Mouse (Mus musculus) T-helper 2 cell (primary cell): ENCODE measurements around the gene Prc1.

Source experiments
- in situ Hi-C: fragments of 300-600 bp; cut with MboI, MseI; formaldehyde crosslinking; loops from one replicate; pipeline ENCODE4 v1.15.1; 2025; ENCODE audit warnings: high pct_unique_total_duplicates

Gene Prc1

DNA sequence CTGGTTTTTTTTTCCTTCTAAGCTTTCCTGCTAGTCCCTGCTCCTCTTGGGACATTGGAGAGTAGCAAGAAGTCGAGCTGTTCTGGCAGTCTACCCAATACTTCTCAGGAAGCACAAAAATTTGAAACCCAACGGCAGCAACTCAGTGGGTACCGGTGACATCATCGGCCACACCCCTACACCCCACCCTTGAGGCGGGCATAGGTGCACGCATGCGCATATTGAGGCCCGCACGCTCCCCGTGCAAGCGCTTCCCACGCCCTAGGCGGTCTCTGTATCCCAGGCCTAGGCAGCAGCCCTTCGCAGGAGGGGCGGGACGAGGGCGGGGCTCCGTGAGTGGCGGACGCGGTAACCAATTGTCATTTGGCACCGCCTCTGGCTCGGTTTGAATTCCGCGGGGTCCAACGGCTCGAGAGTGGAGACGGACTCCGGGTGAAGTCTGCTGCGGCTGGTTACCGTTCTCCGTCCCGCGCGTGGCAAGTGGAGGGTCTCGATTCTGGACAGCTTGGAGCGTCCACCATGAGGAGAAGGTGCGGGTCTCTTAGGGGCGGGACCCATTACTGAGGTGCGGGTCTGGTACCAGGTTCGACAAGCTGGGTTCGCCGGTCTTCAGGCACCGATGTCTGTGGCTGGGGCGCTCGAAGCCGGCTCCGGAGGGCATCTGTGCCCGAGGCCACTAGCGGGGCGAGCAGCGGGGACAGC is at the start of gene Prc1:
Gene Prc1 (plus strand): TSS at position 389 of the 702 bp plus-strand sequence.
- in situ Hi-C loops: no loop called here

DNA sequence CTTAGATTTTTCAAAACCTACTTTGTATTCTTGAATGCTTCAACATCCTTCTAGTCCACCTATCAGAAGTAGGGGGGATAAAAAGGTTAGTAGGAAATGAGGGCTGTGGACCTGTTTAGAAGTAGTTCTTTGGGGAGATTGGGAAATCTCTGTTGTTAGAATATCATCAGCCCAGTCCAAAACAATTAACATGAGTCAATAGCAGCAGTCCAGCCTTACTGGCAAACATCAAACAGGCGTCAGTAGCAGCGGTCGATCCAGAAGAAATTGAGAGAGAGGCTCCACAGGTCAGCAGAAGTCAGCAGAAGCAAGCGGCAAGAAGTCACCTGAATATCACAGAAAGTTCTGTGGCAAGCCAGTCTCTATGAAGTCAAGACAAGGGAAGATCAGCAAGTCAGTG is 49.4 kb upstream of the Prc1 start:
- in situ Hi-C loops: no loop called here

DNA sequence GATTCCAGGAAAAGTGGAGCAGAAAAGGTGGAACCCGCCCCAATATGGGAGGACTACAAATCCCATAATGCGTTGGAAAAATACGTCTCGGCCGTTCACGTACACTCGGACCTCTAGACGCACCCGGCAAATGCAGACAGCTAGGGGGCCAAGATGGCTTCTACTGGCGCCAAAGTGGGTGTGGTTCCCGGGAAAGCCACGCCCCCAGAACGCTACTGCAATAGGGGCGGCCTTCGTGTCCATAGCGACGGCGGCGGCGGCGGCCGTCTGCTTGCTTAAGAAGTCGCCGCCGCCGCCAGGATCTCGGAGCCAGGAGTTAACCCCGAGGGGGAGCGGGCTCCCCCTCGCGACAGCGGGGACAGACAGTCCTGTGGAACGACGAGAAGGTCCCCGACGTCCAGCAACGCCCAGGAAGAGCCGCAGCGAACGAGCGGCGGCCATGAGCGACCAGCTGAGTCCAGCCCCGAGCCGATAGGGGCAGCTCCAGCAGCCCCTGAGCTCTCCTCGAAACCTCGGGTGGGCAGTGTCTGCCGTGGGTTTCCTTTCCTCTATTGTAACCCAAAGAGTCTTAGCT is 48.0 kb upstream of the Prc1 start, which contains the start of gene Ttll13:
Gene Ttll13 (plus strand): TSS at position 229 of the 574 bp plus-strand sequence.
- in situ Hi-C loops: no loop called here

DNA sequence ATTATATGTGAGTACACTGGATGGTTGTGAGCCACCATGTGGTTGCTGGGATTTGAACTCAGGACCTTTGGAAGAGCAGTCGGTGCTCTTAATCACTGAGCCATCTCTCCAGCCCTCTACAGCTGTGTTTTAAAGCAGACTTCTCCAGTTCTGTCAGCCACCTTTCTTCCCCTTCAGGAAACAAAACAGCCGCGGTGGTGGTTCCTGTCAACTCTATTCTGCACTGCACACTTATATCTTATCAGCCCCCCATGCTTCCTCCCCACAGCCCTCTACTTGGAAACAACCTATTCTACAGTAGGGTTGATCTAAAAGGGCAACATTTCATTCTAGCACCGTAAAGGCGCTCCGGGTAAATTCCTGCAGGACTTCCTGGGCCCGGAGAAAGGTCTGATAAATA is 47.4 kb upstream of the Prc1 start:
- in situ Hi-C loops: no loop called here

DNA sequence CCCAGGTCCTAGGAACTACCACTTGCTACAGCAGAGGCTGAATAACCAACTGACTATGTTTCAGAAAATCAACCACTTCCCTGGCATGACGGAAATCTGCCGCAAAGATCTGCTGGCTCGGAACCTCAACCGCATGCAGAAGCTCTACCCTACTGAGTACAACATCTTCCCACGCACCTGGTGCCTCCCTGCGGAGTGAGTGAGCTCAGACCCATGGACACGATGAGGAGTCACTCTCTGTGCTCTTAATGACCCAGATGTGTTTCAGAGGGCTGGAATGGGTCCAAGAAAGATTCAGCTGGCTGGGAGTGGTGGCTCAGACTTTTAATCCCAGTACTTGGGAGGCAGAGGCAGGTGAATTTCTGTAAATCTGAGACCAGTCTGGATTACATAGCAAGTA is 41.8 kb upstream of the Prc1 start:
- in situ Hi-C loops: no loop called here

DNA sequence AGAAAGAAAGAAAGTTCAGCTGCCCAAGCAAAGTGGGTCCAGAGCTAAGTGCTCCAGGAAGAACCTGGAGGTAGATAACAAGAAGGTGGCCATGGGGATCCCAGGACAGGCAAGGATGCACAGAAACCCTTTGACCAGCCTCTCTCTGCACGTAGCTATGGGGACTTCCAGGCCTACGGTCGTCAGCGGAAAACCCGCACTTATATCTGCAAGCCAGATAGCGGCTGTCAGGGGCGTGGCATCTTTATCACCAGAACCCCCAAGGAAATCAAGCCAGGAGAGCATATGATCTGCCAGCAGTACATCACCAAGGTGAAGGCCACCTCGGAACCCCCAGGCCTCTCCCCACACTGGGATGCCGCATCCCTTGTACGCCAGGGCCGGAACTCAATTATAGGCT is 41.4 kb upstream of the Prc1 start:
- in situ Hi-C loops: no loop called here

DNA sequence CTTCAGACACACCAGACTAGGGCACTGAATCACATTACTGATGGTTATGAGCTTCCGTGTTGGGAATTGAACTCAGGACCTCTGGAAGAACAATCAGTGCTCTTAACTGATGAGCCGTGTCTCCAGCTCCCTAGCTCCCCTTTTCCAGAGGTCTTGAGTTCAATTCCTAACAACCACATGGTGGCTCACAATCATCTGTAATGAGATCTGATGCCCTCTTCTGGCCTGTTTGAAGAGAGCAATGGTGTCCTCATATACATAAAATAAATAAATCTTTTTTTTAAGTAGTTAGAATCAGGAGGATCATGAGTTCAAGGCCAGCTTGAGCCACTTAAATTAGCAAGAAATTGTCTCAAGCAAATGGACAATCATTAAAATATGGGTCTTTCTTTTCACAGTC is 38.3 kb upstream of the Prc1 start:
- in situ Hi-C loops: no loop called here

DNA sequence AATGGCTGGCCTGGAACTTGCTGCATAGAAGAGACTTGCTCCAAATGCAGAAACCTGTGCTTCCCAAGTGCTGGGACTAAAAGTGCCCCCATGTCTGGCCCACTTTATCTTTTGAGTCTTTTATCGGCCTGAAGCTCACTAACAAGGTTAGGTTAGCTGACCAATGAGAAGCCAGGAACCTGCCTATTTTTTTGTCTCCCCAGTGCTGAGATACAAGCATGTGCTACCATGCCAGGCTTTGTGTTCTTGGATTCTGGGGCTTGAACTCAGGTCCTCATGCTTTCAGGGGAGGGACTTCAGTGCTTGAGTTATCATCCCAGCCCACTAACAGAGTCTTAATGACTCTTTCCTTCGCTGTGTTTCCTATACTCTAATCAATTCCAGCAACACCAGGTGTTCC is 36.5 kb upstream of the Prc1 start:
- in situ Hi-C loops: no loop called here

DNA sequence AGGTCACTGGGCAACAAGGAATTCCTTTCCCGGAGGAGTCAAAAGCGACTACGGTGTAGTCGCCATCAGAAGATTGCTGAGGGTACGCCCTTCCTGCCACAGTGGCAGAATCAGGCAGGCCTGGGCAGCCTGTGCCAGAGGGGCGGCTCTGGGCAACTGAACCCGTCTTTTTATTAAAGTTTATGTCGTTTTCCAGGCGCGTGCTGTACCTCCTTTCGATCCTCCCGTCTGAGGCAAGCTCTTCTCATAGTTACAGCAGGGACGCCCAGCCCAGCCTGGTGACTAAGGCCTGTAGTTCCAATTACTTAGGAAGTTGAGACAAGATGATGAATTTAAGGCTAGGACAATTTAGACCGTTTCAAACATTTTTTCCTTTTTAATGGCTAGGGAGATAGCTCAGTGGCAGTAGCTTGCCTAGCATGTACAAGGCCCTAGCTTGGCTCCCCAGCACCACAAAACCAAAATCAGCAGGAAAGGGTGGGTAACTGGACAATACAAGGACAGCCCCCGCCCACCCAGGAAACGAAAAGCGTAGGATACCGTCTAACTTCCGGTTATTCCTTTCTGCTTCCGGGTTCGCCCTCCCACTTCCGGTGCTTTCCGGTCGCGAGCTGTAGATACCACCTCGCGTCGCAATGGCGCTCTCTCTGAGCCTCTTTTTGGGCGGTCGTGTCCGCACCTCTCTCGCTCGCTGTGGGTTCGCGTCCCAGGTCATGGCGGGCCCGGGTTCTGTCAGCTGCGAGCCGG is 33.5 kb upstream of the Prc1 start, which contains the start of gene Ngrn:
Gene Ngrn (plus strand): TSS at position 591 of the 747 bp plus-strand sequence.
- in situ Hi-C loops: no loop called here

DNA sequence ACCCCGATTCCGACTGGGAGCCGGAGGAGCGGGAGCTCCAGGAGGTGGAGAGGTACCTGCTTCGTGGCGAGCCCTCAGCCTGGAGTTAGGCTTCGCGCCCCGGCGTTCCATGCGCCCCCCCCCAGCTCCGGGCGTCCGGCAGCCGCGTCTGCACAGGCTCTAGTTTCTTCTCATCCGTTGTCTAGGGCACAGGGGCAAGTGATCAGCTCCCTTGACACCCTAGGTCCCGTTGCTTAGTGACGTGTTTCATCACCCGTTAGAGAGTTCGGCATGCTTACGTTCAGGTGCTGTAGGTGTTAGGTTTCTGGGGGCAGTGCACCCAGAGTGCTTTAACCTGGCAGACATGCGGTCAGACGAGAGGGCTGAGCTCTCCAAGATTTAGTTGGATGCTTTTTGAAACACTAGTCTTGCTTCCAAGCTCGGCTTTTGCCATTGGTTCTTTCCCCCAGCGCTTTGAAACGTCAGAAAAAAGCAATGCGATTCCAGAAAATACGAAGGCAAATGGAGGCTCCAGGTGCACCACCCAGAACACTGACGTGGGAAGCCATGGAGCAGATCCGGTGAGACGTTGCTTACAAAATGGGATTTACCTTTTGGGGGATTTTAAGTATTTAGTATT is 32.8 kb upstream of the Prc1 start:
- in situ Hi-C loops: no loop called here

DNA sequence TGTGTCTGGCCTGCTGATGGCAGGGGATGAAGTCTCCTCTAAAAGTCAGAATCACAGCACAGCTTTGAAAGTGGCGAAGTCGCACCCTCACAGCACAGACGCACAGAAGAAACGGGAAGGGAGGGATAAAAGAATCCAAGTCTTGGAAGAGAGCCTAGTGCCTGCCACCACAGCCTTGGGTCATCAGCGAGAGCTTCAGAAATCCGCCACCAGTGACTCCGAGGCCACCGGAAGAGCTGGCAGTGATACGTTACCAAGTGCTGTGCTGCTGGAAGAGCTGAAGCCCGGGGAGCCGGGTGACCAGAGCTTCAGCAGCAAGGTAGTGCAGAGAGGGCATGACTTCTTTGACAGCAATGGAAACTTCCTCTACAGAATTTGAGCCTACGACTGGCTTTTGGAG is 29.6 kb upstream of the Prc1 start:
- in situ Hi-C loops: no loop called here

DNA sequence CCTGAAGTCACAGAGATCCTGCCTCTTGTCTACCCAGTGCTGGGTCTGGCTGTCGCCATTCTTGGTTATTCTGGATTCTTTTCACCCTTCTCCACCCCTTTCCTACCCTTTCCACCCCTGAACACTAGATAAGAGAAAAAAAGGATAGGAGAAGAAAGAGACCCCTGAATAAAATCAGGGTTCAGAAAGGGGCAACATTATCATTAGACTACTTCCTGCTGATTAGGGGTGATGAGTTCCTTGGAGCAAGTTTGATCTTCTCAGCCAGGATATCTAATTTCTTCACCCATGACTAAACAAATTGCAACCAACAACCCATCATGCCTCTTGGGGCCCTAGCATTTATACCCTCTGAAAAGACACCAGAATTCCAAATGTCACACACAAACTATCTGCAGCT is 26.5 kb upstream of the Prc1 start:
- in situ Hi-C loops: no loop called here

DNA sequence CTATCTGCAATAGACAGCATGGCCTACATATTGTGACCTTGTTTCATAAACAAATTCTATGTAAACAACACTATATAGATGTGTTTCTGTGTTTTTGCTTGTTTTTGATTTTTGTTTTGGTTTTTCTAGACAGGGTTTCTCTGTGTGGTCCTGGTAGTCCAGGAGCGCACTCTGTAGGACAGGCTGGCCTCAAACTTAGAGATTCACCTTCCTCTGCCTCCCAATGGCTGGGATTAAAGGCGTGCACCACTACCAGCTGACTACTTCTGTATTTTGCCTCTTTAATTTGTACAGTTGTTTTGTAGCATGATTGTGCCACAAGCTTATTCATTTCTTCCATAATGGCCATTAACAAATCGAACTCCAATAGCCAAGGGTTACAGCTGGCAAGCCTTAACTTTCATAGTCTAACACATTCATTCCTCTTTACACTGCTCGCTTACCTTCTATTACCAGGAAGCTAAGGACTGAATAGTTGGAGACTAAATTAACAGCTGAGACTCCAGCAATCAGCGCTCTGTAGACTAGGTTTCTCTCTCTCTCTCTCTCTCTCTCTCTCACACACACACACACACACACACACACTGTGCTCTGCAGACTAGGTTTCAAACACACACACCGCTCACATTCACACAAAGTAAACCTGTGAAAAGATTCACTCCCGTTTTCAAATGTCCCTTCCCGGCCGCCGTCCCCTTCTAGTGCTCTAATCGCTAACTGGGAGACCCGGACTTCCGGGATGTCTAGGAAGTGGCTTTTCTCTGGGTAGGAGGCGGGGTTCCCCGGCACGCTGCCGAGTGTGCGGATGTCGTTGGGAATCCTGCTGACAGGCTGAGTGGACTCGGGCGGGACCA is 25.1 kb upstream of the Prc1 start, which contains the start of gene Vps33b:
Gene Vps33b (plus strand): TSS at position 753 of the 854 bp plus-strand sequence.
- in situ Hi-C loops: no loop called here

DNA sequence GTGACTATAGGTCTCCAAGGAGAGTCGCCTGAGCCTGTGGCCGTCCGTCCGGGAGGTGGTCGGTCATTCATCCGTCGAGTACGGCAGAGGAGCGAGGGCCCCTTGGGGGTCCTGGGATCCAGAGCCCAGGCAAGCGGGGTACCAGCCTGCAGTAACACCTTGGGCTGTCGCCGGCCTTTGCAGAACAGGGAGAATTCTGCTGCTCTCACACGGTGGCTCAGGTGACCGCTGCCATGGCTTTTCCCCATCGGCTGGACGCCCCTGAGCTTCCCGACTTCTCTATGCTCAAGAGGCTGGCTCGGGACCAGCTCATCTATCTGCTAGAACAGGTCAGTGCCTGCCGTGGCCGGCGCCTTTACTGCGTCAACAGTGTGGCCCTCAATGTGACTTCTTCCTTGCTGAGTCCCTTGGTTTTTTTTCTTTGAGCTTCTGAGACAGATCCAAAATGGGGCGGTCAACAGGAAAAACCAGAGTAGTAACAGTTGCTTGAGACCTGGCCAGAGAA is 24.4 kb upstream of the Prc1 start:
- in situ Hi-C loops: no loop called here

DNA sequence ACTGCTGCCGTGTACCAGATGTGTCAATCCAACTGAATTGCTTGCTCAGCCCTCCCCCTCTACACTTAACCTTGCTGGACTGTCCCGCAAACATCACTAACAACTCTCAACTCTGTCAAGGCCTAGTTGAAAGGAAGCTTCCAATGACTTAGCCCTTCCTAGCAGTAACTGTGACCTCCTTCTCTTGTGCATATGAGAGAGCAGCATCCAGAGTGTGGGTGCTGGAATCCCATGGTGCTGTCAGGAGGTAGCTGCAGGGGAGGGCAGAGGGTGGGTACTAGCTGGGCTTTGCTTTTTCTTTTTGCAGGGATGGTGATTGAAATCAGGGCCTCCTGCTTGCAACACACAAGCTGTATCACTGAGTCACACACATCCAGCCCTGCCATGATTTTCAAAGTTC is 20.8 kb upstream of the Prc1 start:
- in situ Hi-C loops: no loop called here

DNA sequence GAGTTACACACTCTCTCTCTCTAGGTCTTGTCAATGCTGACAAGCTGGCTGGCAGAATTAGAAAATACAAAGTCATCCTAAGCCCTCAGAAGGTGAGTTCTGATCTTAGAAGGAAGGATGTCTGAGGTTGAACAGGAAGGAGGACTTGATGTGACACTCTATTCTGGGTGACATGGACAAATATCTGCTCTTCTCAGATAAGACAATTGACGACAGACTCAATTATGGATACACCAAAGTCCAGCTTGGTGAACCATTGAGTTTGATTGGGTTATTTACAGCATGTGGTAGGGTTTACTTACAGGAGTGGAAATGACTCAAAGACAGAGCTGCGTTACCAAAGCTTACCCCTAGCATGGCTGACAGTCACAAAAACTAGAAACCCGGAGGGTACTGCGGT is 17.9 kb upstream of the Prc1 start:
- in situ Hi-C loops: no loop called here

DNA sequence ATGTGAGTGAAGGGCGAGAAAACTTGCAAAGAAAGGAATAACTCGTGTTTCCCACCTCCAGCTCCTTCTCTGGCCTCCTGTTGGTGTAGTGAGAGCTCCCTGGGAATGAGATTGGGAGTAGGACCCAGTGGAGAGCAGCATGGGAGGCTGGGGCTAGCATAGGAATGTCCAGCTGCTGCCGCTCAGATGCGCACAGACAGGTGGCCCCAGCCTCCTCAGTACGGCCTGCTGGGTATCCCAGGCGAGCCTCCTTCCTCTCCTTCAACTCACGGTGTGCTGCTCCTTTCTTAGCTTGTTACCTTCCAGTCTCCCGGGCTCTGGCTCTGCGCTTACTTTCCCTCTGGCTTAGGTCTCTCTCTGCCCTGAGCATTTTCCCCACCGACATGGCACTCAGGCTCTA is 14.2 kb upstream of the Prc1 start:
- in situ Hi-C loops: no loop called here

DNA sequence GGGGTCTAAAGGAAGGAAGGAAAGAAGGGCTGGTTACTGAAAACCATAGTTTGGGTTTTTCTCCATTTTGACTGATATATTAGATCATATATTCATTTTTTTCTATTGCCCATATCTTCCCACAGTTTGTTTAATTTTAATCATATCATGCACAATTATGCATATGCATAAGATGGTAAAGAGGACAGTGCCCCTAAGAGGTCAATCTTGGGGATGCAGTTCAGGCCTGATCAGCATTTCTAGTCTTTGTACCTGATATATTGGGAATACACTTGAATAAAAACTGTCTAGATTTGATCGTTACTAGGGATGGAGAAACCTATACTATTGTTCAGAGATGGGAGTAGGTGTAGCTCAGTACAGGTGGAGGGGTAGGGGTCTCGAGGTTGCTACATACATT is 13.3 kb upstream of the Prc1 start:
- in situ Hi-C loops: no loop called here

DNA sequence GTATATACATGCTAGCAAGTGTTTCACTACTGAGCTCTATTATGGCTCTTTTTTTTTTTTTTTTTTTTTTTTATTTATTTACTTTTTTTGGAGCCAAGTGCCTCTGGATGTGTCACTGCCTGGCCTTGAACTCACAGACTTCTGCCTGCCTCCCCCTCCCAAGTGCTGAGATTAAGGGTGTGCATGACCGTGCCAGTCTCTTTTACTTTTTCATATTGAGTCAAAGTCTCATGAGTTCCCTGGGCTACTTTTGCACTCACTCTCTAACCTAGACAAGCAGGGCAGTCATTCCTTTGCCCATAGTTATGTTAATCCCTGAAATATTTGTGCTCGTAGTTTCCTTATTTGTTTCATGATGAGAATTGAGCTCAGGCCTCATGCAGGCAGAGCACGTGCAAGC is 12.6 kb upstream of the Prc1 start:
- in situ Hi-C loops: no loop called here

DNA sequence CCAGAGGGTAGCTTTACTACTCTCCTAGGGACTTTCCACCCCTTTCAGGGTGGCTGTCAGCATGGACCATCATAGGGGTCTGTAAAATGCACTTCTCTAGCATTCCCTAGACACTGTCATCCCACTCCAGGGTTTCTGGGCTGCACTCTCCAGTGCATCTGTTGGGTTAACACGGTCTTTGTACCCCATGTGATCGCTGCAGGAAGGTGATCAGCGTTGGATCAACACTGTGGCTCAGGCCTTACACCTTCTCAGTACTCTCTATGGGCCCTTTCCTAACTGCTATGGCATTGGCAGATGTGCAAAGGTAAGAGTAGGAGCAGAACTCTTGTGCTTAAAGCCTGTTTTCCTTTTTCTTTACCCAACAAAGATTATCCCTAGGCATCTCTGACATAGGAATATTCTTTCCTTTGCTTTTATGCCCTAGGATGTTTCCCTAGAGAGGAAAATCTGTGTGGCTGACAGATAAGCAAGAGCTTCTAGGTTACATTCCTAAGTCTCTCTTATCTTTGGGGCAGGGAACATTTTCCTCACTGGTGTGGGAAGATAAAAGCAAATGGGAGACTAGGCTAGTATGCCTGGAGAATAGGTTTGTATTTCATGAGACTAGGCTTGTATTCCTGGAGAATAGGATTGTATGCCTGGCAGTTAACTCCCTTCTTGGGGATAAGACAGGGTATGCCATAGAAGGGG is 10.9 kb upstream of the Prc1 start:
- in situ Hi-C loops: no loop called here

DNA sequence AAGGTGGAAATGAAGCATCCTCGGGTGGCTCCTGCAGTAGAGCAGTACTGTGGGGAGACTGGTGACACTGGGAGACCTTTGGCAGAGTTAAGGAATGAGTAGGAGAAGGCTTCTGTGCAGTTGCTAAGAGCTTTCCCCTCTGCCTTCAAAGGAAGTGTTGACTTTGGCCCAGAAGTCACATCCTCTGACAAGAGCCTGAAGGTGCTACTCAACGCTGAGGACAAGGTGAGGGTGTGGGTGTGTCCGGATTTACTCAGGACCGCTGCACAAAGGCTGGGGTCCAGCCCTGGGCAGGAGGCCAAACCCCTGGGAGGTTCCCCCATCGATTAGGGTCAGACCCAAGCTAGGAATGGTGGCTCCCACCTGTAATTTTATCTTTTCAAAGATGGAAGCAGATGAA is 9.9 kb upstream of the Prc1 start:
- in situ Hi-C loops: no loop called here
